Mouse (Mus musculus) erythroblast, embryonic 14.5 days (primary cell): ENCODE data around the gene Gm21897.

ENCODE experiments used
- GATA1 ChIP-seq: IDR thresholded peaks from 2 replicates; pipeline ENCODE4 v1.6.1; 2012; ENCODE audit warnings: low read length, inconsistent platforms, mixed read lengths
- TAL1 ChIP-seq: IDR thresholded peaks from 3 replicates; pipeline ENCODE4 v1.6.1; 2012; ENCODE audit warnings: low read length, inconsistent platforms, mixed read lengths

DNA sequence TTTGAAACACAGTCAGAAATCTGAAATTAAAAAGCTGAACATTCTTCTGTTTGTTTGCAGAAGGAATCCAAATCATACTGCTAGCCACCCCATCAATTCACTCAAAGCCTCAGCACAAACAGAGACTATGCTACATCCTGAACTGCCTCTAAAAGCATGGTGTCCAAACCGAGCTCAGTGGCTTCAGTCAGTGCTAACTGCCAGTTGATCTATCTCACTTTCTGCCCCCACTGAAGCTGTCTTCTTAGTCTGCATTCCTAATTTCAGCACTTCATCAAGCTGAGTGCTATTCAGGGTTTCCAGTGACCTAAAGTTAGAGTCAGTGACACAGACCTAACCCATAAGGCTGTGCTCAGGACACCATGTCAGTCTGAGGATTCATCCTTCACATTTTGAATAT lies 28.8 kb downstream of the Gm21897 start:
- TF ChIP-seq TAL1 (no peak), GATA1 (no peak)
